Mouse (Mus musculus) c-Kit-positive CD71-positive TER-119-negative erythroid progenitor cells, embryonic 14.5 days (primary cell): ENCODE data around the gene Lce1i.
"Not testable (repeated sequence)": the region's sequence is repeated elsewhere in the genome, so short reads cannot be mapped to it uniquely, and the experiment has no call there.

ENCODE experiments used
- DNase-seq: peaks from one replicate; pipeline ENCODE4 v3.0.0-alpha.2; 2013; ENCODE audit warnings: low read depth

The Lce1i gene

DNA sequence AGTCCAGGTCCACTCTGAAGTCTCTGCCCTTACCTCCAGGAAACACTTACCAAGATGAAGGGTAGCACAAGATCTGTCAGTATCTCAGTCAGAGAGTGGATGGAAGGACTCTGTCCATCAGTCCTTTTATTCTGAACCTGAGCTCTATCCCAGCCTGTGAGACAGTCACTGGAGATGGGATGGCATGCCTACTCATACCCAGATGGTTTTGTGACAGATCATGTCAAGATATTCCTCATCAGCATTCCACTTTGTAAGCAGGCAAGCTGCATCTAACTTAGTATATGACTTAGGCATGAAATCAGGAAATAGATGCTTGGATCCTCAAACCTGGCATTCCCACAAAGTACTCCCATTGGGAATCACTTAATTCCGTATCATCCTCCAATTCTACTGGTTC lies at the start of gene Lce1i:
Lce1i (minus strand) TSS at position 101 of the 400 bp plus-strand sequence.
- no peak for DNase-seq

DNA sequence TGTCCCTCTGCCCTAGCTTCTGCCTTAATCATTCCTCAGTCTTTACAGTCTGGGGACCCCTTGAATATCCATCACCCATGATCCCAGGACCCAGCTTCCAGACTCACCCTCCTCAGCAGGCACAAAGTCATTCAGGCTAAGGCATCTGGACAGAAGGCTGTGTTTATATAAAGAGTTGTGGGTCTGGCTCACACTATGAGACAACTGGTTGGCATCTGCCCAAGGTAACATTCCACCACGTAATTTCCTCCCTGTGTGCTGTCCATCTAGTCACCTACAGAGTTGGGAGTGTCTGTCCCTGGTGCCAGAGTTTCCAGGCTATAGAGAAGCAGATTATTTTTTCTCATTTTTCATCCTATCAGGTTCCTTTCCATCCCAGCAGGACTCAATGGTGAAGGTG lies 48.4 kb upstream of the Lce1i start, which contains the start of gene Kprp:
Kprp (minus strand) TSS at position 140 of the 400 bp plus-strand sequence.
- DNase-seq, result no peak

DNA sequence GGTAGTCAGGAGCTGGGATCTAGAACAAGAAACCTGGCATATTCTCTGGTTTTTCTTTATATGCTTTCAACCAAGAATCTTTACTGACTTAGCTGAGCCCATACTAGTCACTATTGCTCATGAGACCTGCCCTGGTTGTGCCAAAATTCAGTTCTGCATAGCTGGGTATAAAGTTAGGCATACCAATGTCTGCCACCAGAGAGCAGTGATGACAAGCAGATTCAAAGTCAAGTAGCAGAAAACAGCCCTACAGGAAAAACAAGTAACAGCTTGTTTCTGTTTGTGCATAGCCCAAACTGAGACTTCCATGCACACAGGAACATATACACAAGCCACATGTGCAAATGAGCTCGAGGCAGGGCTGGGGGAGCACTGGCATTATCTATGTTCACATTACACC lies 47.1 kb upstream of the Lce1i start:
- DNase-seq, result no peak

DNA sequence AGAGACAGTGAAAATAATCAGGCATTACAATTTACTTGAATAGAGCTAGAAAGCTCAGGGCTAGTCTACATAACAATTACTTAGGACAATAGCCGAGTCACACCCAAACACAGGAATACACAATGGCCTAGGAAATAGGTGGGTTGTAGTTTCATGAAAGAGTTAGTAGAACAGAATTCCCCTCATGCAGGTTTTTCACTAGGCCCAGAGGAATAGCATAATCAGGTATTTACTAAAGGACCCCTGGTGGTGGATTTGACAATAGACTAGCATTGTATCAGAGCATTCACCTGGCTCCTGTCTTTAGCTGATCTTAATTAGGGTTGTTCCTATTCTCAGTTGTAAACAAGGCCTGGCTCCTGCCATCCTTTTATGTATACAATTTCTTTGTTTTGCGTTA lies 37.3 kb upstream of the Lce1i start:
- DNase-seq, result not testable (repeated sequence)

DNA sequence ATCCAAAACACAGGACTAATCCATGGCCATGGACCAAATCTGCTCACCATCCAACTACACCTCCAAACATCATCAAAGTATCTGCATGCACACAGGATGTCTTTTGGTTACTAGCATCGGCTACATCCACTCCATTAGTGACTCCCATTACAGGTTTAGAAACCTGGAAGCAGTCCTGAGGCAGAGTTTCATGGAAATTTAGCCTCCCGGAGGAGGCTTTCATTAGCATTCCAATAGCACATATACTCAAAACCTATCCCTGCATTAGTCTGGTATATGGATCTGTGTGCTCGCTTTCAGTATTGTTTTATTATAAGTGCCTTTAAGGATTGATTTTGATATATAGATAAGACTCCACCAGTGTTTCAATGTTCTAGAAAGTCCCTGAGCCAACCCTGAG lies 36.9 kb upstream of the Lce1i start:
- no peak for DNase-seq

DNA sequence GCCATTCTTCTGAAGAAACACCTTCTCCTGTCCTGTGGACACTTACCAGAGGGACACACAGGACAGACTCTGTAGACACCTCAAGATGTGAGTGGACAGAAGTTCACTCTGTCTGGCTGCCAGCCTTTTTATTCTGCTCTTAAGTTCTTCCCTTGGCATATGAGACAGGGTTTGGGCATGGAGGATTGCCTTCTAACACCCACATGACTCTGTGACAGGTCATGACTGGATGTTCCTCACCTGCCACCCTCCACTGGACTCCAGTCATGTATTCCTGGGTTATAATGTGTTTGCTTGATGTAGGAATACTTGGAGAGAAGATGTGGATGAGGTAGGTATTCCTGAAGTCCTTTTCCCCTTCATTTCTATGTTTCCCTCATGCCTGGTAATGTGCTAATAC lies 29.1 kb upstream of the Lce1i start, which contains the start of gene Lce1k:
Lce1k (minus strand) TSS at position 101 of the 400 bp plus-strand sequence.
- DNase-seq, result no peak

DNA sequence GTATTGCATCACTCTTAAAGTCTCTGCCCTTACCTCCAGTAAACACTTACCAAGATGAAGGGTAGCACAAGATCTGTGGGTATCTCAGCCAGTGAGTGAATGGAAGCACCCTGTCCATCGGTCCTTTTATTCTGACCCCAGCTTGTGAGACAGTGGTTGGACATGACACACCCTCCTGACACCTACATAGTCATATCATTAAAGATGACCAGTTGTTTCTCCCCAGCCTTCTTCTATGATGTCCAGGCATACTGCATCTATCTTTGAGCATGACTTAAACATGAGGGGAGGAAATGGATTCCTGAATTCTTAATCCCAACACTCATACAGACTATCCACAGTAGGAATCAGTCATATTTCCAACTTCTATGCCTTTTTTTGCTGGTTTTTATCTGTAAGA lies 11.7 kb upstream of the Lce1i start, which contains the start of gene Lce1j:
Lce1j (minus strand) TSS at position 101 of the 400 bp plus-strand sequence.
- no peak for DNase-seq

DNA sequence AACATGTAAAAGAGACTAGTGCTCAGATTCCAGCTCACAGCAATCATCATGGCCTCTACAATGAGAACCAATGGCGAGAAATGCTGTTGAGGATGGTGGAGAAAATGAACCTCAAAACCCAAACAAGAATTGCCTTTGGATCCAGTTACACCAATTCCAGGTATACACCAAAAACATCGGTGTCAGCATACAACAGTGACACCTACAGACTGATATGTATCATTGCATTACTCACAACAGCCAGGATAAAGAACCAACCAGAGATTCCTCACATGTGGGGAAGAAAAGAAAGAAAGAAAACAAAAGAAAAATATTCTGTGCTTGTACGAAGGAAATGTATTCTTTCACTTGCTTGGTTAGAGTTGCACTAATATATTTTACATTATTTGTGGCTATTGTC lies 7.1 kb downstream of the Lce1i start:
- no peak for DNase-seq

DNA sequence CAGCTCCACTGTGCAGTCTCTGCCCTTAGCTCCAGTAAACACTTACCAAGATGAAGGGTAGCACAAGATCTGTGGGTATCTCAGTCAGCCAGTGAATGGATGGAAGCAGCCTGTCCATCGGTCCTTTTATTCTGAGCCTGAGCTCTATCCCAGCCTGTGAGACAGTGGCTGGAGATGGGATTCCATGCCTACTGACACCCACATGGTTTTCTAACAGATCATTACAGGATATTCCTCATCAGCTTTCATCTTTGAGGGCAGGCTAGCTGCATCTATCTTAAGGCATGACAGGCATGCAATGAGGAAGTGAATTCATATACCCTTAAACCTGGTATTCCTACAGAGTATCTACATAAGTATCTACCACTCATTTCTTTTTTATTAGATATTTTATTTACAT lies 13.7 kb downstream of the Lce1i start, which contains the start of gene Lce1h:
Lce1h (minus strand) TSS at position 101 of the 400 bp plus-strand sequence.
- no peak for DNase-seq

DNA sequence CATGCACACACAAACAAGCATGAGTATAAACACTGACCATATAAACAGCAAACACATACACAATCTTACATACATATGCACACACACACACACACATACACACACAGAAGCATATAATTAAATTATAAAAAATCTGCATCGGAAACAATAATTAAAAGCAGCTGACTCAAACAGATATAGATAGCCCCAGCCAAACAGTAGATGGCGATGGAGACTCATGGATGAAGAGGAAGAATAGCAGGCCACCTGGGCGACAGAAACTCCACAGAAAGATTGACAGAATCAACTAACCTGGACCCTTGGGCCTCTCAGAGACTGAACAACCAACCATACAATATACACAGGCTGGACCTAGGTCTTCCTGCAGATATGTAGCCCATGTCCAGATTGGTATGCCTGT lies 25.5 kb downstream of the Lce1i start:
- DNase-seq, result no peak

DNA sequence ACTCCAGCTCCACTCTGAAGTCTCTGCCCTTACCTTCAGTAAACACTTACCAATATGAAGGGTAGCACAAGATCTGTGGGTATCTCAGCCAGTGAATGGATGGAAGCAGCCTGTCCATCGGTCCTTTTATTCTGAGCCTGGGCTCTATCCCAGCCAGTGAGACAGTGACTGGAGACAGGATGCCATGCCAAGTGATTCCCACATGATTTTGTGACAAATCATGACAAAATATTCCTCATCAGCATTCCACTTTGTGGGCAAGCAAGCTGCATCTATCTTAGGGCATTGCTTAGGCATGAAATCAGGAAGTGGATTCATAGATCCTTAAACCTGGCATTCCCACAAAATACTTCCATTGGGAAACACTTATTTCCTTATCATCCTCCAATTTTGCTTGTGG lies 26.5 kb downstream of the Lce1i start, which contains the start of gene Lce1g:
Lce1g (minus strand) TSS at position 101 of the 400 bp plus-strand sequence.
- no peak for DNase-seq

DNA sequence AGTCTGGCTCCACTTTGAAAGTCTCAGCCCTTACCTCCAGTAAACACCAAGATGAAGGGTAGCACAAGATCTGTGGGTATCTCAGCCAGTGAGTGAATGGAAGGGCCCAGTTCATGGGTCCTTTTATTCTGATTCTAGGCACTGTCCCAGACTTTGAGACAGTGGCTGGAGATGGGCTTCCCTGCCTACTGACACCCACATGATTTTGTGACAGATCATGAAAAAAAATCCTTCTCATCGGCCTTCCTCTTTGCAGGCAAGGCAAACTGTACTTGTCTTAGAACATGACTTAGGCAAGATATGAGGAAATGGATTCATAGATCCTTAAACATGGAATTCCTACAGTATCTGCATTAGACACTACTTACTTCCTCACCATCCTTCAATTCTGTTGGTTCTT lies 39.7 kb downstream of the Lce1i start, which contains the start of gene Gm38119:
Gm38119 (minus strand) TSS at position 101 of the 400 bp plus-strand sequence.
- no peak for DNase-seq
